Mouse (Mus musculus) hindbrain, embryonic 15.5 days (tissue): Measurements from ENCODE around the gene Olfr796. TPM values are rescaled to one million over a fixed set of nuclear protein-coding genes. Genes with fewer than 3 reads are reported as not detected.

Source experiments
- ATAC-seq: fragments of 200-750 bp; cut with Nextera tagmentation; 2 replicates; pipeline ENCODE4 v1.8.0; 2017; ENCODE audit warnings: low read depth, moderate number of reproducible peaks, moderate TSS enrichment; ENCODE audit not compliant: low FRiP score
- H3K27ac ChIP-seq: fragments of 300-500 bp; sonication (generic); replicated peaks from 2 replicates; pipeline ENCODE4 v1.5.1; 2015; ENCODE audit warnings: mild to moderate bottlenecking, inconsistent platforms
- H3K27me3 ChIP-seq: fragments of 300-500 bp; sonication (generic); 2 replicates; pipeline ENCODE4 v1.6.1; 2015; ENCODE audit warnings: control low read depth, inconsistent platforms
- H3K36me3 ChIP-seq: fragments of 300-500 bp; sonication (generic); 2 replicates; pipeline ENCODE4 v1.6.1; 2015; ENCODE audit warnings: control low read depth, inconsistent platforms
- H3K4me1 ChIP-seq: fragments of 300-500 bp; sonication (generic); replicated peaks from 2 replicates; pipeline ENCODE4 v1.6.1; 2015; ENCODE audit warnings: control low read depth, inconsistent platforms
- H3K4me2 ChIP-seq: fragments of 300-500 bp; sonication (generic); 2 replicates; pipeline ENCODE4 v1.6.1; 2015; ENCODE audit warnings: moderate library complexity, mild to moderate bottlenecking, inconsistent platforms
- H3K4me3 ChIP-seq: fragments of 300-500 bp; sonication (generic); 2 replicates; pipeline ENCODE4 v1.5.1; 2015; ENCODE audit warnings: mild to moderate bottlenecking, inconsistent platforms
- H3K9ac ChIP-seq: fragments of 300-500 bp; sonication (generic); 2 replicates; pipeline ENCODE4 v1.6.1; 2015; ENCODE audit warnings: inconsistent platforms
- H3K9me3 ChIP-seq: fragments of 300-500 bp; sonication (generic); 2 replicates; pipeline ENCODE4 v1.6.1; 2016; ENCODE audit warnings: control low read depth, inconsistent platforms
- WGBS: fragments of 180-500 bp; shearing (Covaris S2); methylation state at CpG from one replicate; pipeline ENCODE4 v1.1.7; 2015; 5-methylcytosine and 5-hydroxymethylcytosine counted together
- microRNA-seq: library from miRNA; unstranded; fragments of <30 nt; microRNA quantifications from one replicate; pipeline ENCODE4, GENCODE M21; 2016
- polyA plus RNA-seq: library from polyadenylated mRNA; unstranded; fragments of >200 nt; fragmentation: Nextera tagmentation; extraction: Ambion mirVana; gene quantifications from 2 replicates; pipeline ENCODE4 v1.2.1, GENCODE M21; 2015

The Olfr796 gene
- polyA plus RNA-seq: not detected in 2 replicates

DNA sequence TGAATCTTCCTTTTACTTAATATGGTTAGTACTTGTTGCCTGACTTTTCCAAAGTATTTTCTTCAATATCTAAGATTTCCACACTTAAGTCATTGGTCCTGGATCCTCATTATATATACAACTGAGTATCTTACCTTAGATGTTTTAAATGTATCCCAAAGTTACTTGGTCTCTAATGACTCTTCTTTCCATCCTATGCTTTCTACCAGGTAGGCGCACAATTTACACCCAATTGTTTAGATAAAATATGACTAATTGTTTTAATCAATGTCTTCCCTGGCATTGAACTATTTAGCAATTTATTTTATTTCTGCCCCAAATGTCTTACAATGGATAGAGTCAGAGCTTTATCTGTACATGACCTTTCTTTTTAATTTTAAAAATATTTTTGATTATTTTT lies at the start of gene Olfr796:
Olfr796 (minus strand) TSS at position 101 of the 400 bp plus-strand sequence.
- no peak within 1 kb of the TSS for H3K9ac ChIP-seq
- no peaks in the 10 kb centered on the region for H3K27me3 ChIP-seq
- 95% methylated on average over 1 of the region's 1 CpGs for whole genome bisulfite sequencing
- no peaks in the 10 kb centered on the region for H3K36me3 ChIP-seq
- no peak within 1 kb of the TSS for H3K4me2 ChIP-seq
- no peaks in the 10 kb centered on the region for H3K4me1 ChIP-seq
- no peak within 1 kb of the TSS for H3K4me3 ChIP-seq
- H3K27ac ChIP-seq: no peak within 1 kb of the TSS
- no peaks in the 10 kb centered on the region for H3K9me3 ChIP-seq
- ATAC-seq: no peak

DNA sequence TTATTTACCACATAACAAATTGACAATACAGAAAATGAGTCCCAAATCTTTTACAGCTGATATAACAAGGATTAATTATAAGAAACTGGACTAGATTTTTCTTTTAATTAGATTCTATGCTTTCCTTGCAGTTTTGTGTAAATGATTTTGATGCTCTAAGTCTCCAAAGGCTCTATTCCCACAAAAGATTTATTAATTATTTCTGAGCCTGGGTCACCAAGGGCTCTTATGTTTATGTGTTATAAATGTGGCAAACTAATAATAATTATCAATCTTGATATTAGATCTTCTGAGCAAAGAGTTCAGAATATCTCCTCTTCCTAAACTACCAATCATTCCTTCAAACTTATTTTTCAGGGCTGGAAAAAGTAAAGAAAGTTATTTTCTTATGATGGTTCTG lies 45.0 kb upstream of the Olfr796 start, which contains the start of gene Olfr800:
Olfr800 (plus strand) TSS at position 301 of the 400 bp plus-strand sequence.
- Histone ChIP-seq H3K4me3 (no peak within 1 kb of the TSS), H3K4me2 (no peak within 1 kb of the TSS), H3K4me1 (no peaks in the 10 kb centered on the region), H3K9ac (no peak within 1 kb of the TSS), H3K36me3 (no peaks in the 10 kb centered on the region), H3K27ac (no peak within 1 kb of the TSS), H3K9me3 (no peaks in the 10 kb centered on the region), H3K27me3 (no peaks in the 10 kb centered on the region)
- no peak for ATAC-seq

DNA sequence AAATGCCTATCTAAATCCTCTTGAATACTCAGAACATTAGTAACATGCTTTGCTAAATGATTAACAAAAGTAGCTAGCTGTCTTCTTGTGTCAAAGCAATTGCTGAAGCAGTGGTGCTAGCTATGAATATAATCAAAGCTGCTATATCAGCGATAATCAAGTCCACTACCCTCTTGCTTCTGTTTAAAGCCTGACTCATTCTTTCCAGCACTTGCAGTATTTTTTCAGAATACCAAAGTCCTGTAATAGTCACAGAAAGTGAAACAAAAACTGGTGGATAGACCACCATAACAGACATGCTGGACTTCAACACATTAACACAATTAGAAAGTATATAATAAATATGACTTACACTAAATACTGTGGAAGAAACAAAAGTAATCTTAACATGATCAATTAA lies 39.4 kb upstream of the Olfr796 start:
- ATAC-seq: no peak
- WGBS: 85% methylated on average over 1 of the region's 1 CpGs
- Histone ChIP-seq H3K4me3 (no peak overlapping the region), H3K9ac (no peak overlapping the region), H3K27ac (no peak overlapping the region), H3K4me1 (no peaks in the 10 kb centered on the region), H3K27me3 (no peaks in the 10 kb centered on the region), H3K9me3 (no peaks in the 10 kb centered on the region), H3K36me3 (no peaks in the 10 kb centered on the region), H3K4me2 (no peak overlapping the region)

DNA sequence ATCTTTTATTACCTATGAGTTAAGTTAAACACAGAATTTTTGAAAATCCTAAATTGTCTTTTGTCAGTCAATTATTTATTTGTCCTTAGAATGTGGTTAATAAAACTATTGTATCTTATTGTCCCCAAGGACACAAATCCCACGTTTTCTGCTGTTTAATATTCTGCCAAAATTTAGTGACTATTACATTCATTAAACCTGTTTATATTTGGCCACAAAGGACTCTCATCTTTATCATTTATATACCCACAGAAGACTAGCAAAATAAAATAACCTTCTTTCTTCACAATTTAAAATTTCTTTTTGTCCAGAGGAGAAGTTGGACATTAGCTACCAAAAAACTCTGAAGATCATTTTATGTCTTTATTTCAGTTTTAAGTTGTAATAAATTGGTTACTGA lies 24.8 kb upstream of the Olfr796 start, which contains the start of gene Olfr799:
Olfr799 (plus strand) TSS at position 301 of the 400 bp plus-strand sequence.
- Histone ChIP-seq H3K36me3 (no peaks in the 10 kb centered on the region), H3K27ac (no peak within 1 kb of the TSS), H3K9ac (no peak within 1 kb of the TSS), H3K27me3 (no peaks in the 10 kb centered on the region), H3K4me3 (no peak within 1 kb of the TSS), H3K4me2 (no peak within 1 kb of the TSS), H3K9me3 (no peaks in the 10 kb centered on the region), H3K4me1 (no peaks in the 10 kb centered on the region)
- no peak for ATAC-seq
- whole genome bisulfite sequencing: 42% methylated on average over 1 of the region's 1 CpGs

DNA sequence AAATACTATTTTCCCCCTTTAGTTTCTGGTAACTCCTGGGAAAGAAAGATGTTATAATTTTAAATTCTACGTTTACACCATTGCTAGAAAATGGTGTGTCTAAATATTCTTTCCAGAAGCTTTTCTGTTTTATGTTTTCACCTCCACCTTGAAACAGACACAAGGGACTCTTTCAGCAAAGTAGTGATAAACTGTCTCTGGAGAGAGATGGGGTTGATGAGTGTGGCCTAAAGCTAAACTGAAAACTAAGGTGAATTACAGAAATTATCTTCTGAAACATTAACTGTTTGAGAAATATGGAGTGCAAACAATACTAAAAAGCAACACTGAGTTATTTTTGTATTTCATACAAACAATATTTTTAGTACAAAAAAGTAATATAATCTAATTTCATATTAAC lies 15.5 kb upstream of the Olfr796 start, which contains the start of gene Olfr798:
Olfr798 (minus strand) TSS at position 101 of the 400 bp plus-strand sequence.
- H3K27me3 ChIP-seq: no peaks in the 10 kb centered on the region
- no peaks in the 10 kb centered on the region for H3K9me3 ChIP-seq
- no peak within 1 kb of the TSS for H3K4me3 ChIP-seq
- H3K4me2 ChIP-seq: no peak within 1 kb of the TSS
- 84% methylated on average over 1 of the region's 1 CpGs for WGBS
- H3K4me1 ChIP-seq: no peaks in the 10 kb centered on the region
- H3K9ac ChIP-seq: no peak within 1 kb of the TSS
- ATAC-seq: no peak
- no peaks in the 10 kb centered on the region for H3K36me3 ChIP-seq
- H3K27ac ChIP-seq: no peak within 1 kb of the TSS

DNA sequence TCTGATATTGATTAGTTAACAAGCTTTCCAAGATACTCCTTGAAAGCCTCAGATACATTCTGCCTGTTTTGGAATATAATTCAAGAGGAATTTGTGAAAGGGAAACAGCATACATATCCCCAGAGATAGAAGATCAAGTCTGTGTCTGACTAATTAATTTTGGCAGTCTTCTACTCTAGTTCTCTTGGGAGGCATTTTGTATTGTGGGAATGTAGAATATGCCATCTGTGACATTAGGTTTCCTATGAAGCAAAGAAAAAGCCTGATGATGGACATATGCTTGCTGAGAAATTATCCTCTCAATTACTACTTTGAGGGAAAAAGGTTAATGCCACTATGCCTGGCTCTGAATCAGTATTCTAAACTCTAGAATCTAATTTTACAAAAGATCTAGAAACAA lies 10.9 kb upstream of the Olfr796 start:
- H3K9ac ChIP-seq: no peak overlapping the region
- ATAC-seq: no peak

DNA sequence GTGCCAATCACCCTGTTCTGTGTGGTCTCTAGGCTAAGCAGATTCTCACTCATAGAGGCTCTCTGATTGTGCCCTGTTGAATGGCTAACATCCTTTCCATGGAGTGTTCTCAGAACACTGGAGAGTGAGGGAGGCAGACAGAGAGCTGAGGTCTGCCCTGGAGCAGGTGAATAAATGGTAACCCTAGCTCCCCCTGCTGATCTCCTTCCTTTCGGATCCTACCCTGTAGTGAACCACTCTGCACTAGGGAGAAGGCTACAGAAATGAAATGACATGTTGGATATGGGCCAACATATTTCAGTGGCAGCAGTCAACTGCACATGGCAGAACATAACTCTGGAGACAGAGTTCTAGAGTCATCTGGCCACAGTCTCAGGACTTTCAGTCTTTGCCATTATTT lies 9.4 kb upstream of the Olfr796 start:
- no peak overlapping the region for H3K27ac ChIP-seq
- no peaks in the 10 kb centered on the region for H3K36me3 ChIP-seq
- no peak overlapping the region for H3K4me2 ChIP-seq
- no peaks in the 10 kb centered on the region for H3K4me1 ChIP-seq
- no peak overlapping the region for H3K9ac ChIP-seq
- WGBS: 34% methylated on average over 1 of the region's 1 CpGs
- no peak overlapping the region for H3K4me3 ChIP-seq
- H3K27me3 ChIP-seq: no peaks in the 10 kb centered on the region
- no peak for ATAC-seq
- H3K9me3 ChIP-seq: no peaks in the 10 kb centered on the region

More for the DNA sequence above, 10.9 kb upstream of the Olfr796 start:
- Histone ChIP-seq H3K9me3 (no peaks in the 10 kb centered on the region), H3K4me1 (no peaks in the 10 kb centered on the region), H3K4me3 (no peak overlapping the region), H3K27ac (no peak overlapping the region), H3K27me3 (no peaks in the 10 kb centered on the region), H3K4me2 (no peak overlapping the region), H3K36me3 (no peaks in the 10 kb centered on the region)

DNA sequence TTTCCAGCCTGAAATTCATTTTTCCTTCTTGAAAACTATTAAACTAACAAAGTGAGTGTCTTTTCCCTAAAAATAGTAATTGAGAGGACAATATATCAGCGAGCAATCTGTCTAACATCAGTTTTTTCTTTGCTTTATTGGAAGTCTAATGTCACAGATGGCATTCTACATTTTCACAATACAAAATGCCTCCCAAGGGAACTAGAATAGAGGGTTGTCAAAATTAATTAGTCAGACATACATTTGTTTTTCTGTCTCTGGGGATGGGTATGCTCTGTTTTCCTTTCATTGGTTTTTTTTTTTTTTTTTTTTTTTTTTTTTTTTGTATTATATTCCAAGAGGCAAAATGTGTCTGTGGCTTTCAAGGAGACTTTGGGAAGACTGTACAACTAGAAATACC lies 35.3 kb downstream of the Olfr796 start:
- no peak overlapping the region for H3K4me2 ChIP-seq
- H3K36me3 ChIP-seq: no peaks in the 10 kb centered on the region
- H3K27me3 ChIP-seq: no peaks in the 10 kb centered on the region
- H3K4me3 ChIP-seq: no peak overlapping the region
- WGBS: 35% methylated on average over 1 of the region's 1 CpGs
- no peak for ATAC-seq
- no peaks in the 10 kb centered on the region for H3K4me1 ChIP-seq
- no peaks in the 10 kb centered on the region for H3K9me3 ChIP-seq
- H3K27ac ChIP-seq: no peak overlapping the region
- H3K9ac ChIP-seq: no peak overlapping the region

DNA sequence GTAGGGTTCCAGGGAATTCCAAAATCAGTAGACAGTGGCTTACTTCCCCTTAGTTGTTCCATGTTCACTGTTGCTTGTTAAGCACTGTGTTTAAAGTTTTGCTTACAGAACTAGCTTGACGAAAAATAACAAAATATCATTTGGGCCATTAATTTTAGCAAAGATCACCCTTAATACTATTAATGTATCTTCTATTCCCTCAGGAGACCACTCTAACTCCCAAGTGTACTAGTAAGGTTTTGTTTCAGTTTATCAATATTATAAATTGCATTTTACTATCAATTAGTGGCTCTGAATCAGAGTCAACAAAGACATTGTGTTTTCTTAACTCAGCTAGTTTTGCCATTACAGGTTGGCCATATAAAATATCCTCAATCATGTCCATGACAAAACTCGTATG lies 45.0 kb downstream of the Olfr796 start, which contains the start of gene Olfr794:
Olfr794 (plus strand) TSS at position 301 of the 400 bp plus-strand sequence.
- 82% methylated on average over 2 of the region's 2 CpGs for WGBS
- no peaks in the 10 kb centered on the region for H3K27me3 ChIP-seq
- H3K36me3 ChIP-seq: no peaks in the 10 kb centered on the region
- no peak within 1 kb of the TSS for H3K4me2 ChIP-seq
- no peaks in the 10 kb centered on the region for H3K4me1 ChIP-seq
- no peak within 1 kb of the TSS for H3K27ac ChIP-seq
- H3K4me3 ChIP-seq: no peak within 1 kb of the TSS
- no peaks in the 10 kb centered on the region for H3K9me3 ChIP-seq
- ATAC-seq: no peak
- no peak within 1 kb of the TSS for H3K9ac ChIP-seq

Small RNAs within 50 kb of the gene (microRNA-seq; reads per million reads assigned to microRNA genes)
- gene Gm23252: not detected

Other genes with a start within 250 kb of the Olfr796 start
- 0.13 and 0.16 TPM in 2 replicates for gene Olfr784, start 228.5 kb downstream of the Olfr796 start, polyA plus RNA-seq
- gene Olfr785, start 207.1 kb downstream of the Olfr796 start, polyA plus RNA-seq: not detected in 2 replicates
- not detected in 2 replicates for gene Olfr786, start 185.3 kb downstream of the Olfr796 start, polyA plus RNA-seq
- not detected in 2 replicates for gene Olfr787, start 150.7 kb downstream of the Olfr796 start, polyA plus RNA-seq
- not detected in 2 replicates for gene Olfr788, start 141.6 kb downstream of the Olfr796 start, polyA plus RNA-seq
- not detected in 2 replicates for gene Olfr789, start 127.8 kb downstream of the Olfr796 start, polyA plus RNA-seq
- not detected in 2 replicates for gene Olfr790, start 114.1 kb downstream of the Olfr796 start, polyA plus RNA-seq
- gene Olfr791, start 90.8 kb downstream of the Olfr796 start, polyA plus RNA-seq: not detected in 2 replicates
- gene Olfr792, start 73.4 kb downstream of the Olfr796 start, polyA plus RNA-seq: not detected in 2 replicates
- gene Olfr794, start 44.9 kb downstream of the Olfr796 start, polyA plus RNA-seq: not detected in 2 replicates
- not detected in 2 replicates for gene Olfr798, start 15.4 kb upstream of the Olfr796 start, polyA plus RNA-seq
- gene Olfr799, start 24.9 kb upstream of the Olfr796 start, polyA plus RNA-seq: not detected in 2 replicates
- gene Olfr800, start 45.1 kb upstream of the Olfr796 start, polyA plus RNA-seq: not detected in 2 replicates
- gene Olfr801, start 61.3 kb upstream of the Olfr796 start, polyA plus RNA-seq: not detected in 2 replicates
- gene Olfr802, start 75.6 kb upstream of the Olfr796 start, polyA plus RNA-seq: 0.04 TPM in 1 of 2 replicates, not detected in the other
- not detected in 2 replicates for gene Olfr803, start 81.7 kb upstream of the Olfr796 start, polyA plus RNA-seq
- not detected in 2 replicates for gene Olfr804, start 90.6 kb upstream of the Olfr796 start, polyA plus RNA-seq
- not detected in 2 replicates for gene Olfr805, start 116.8 kb upstream of the Olfr796 start, polyA plus RNA-seq
- gene Olfr806, start 129.4 kb upstream of the Olfr796 start, polyA plus RNA-seq: not detected in 2 replicates
- not detected in 2 replicates for gene Olfr807, start 145.2 kb upstream of the Olfr796 start, polyA plus RNA-seq
- not detected in 2 replicates for gene Olfr808, start 152.9 kb upstream of the Olfr796 start, polyA plus RNA-seq
- not detected in 2 replicates for gene Olfr809, start 162.1 kb upstream of the Olfr796 start, polyA plus RNA-seq
- not detected in 2 replicates for gene Olfr810, start 182.3 kb upstream of the Olfr796 start, polyA plus RNA-seq
- gene Olfr811, start 191.8 kb upstream of the Olfr796 start, polyA plus RNA-seq: not detected in 2 replicates
- not detected in 2 replicates for gene Olfr812, start 233.5 kb upstream of the Olfr796 start, polyA plus RNA-seq
- not detected in 2 replicates for gene Olfr813, start 242.8 kb upstream of the Olfr796 start, polyA plus RNA-seq